Mouse (Mus musculus) R1 (cell line): ENCODE results near the gene Catsper2.
A peak's percentile ranks its signal among the peaks of the same experiment; 100 is the strongest.

Experiments used
- DNase-seq: peaks from one replicate; pipeline ENCODE4 v3.0.0-alpha.2; 2018; ENCODE audit warnings: low read depth, low spot score

Catsper2 gene

GRCm38 (mm10) chr2:121413387-121414042 lies at the start of gene Catsper2, which contains the start of gene Pdia3:
TSS of gene Catsper2 (minus strand) at chr2:121413792.
TSS of gene Pdia3 (plus strand) at chr2:121413775.
- DNase-seq: peak; percentile 95

- DNase-seq: peak; percentile 55
Measured at GRCm38 (mm10) chr2:121460071-121460470, 46.5 kb upstream of the Catsper2 start.

GRCm38 (mm10) chr2:121456692-121457642 lies 43.4 kb upstream of the Catsper2 start, which contains the start of gene Serinc4:
TSS of gene Serinc4 (minus strand) at chr2:121456781.
- DNase-seq: peak; percentile 95

GRCm38 (mm10) chr2:121455534-121455933 lies 41.9 kb upstream of the Catsper2 start:
- DNase-seq: no peak

GRCm38 (mm10) chr2:121453917-121454316 lies 40.3 kb upstream of the Catsper2 start:
- no peak for DNase-seq

GRCm38 (mm10) chr2:121452990-121453389 lies 39.4 kb upstream of the Catsper2 start, which contains the start of gene Hypk:
TSS of gene Hypk (plus strand) at chr2:121453290.
- no peak for DNase-seq

- DNase-seq: no peak
Measured at GRCm38 (mm10) chr2:121452361-121452760, 38.8 kb upstream of the Catsper2 start.

GRCm38 (mm10) chr2:121450093-121450492 lies 36.5 kb upstream of the Catsper2 start:
- peak; percentile 49 for DNase-seq

GRCm38 (mm10) chr2:121449545-121450011 lies 36.0 kb upstream of the Catsper2 start:
- no peak for DNase-seq

- DNase-seq: peak; percentile 99
Measured at GRCm38 (mm10) chr2:121448739-121449535, 35.3 kb upstream of the Catsper2 start, which contains the start of gene Serf2. TSS of gene Serf2 (plus strand) at chr2:121449195.

GRCm38 (mm10) chr2:121448136-121448535 lies 34.5 kb upstream of the Catsper2 start:
- DNase-seq: peak; percentile 47

- DNase-seq: no peak
Measured at GRCm38 (mm10) chr2:121447006-121447405, 33.4 kb upstream of the Catsper2 start.

- DNase-seq: no peak
Measured at GRCm38 (mm10) chr2:121446506-121446905, 32.9 kb upstream of the Catsper2 start.

GRCm38 (mm10) chr2:121445117-121445516 lies 31.5 kb upstream of the Catsper2 start:
- no peak for DNase-seq

- no peak for DNase-seq
Measured at GRCm38 (mm10) chr2:121444178-121444577, 30.6 kb upstream of the Catsper2 start, which contains the start of gene Ell3. TSS of gene Ell3 (minus strand) at chr2:121444278.

- DNase-seq: no peak
Measured at GRCm38 (mm10) chr2:121443068-121443349, 29.4 kb upstream of the Catsper2 start.

GRCm38 (mm10) chr2:121442259-121443067 lies 28.9 kb upstream of the Catsper2 start:
- DNase-seq: peak; percentile 82

GRCm38 (mm10) chr2:121441800-121442199 lies 28.2 kb upstream of the Catsper2 start:
- peak; percentile 29 for DNase-seq

GRCm38 (mm10) chr2:121440834-121441605 lies 27.4 kb upstream of the Catsper2 start:
- DNase-seq: no peak

GRCm38 (mm10) chr2:121439746-121440145 lies 26.2 kb upstream of the Catsper2 start:
- DNase-seq: no peak
